Mouse (Mus musculus) hindbrain, embryonic 14.5 days (tissue): ENCODE measurements around the gene Fbxo40. TPM values are rescaled to one million over a fixed set of nuclear protein-coding genes. Genes with fewer than 3 reads are reported as not detected.

Source experiments
- ATAC-seq: fragments of 200-750 bp; cut with Nextera tagmentation; 2 replicates; pipeline ENCODE4 v1.8.0; 2017; ENCODE audit warnings: moderate number of reproducible peaks, mild to moderate bottlenecking, moderate TSS enrichment, moderate library complexity; ENCODE audit not compliant: low FRiP score
- DNase-seq: peaks from one replicate; pipeline ENCODE4 v3.0.0-alpha.2; 2015; ENCODE audit warnings: low spot score
- H3K27ac ChIP-seq: fragments of 300-500 bp; sonication (generic); 2 replicates; pipeline ENCODE4 v1.5.1; 2014; ENCODE audit warnings: mild to moderate bottlenecking, moderate library complexity
- H3K27me3 ChIP-seq: fragments of 300-500 bp; sonication (generic); 2 replicates; pipeline ENCODE4 v1.6.1; 2014; ENCODE audit warnings: mild to moderate bottlenecking, low read length, mixed read lengths; ENCODE audit not compliant: control insufficient read depth, insufficient read depth
- H3K36me3 ChIP-seq: fragments of 300-500 bp; sonication (generic); replicated peaks from 2 replicates; pipeline ENCODE4 v1.6.1; 2014; ENCODE audit not compliant: control insufficient read depth, insufficient read depth
- H3K4me1 ChIP-seq: fragments of 300-500 bp; sonication (generic); replicated peaks from 2 replicates; pipeline ENCODE4 v1.6.1; 2014; ENCODE audit warnings: antibody characterized with exemption, low read length, mixed read lengths; ENCODE audit not compliant: control insufficient read depth, insufficient read depth
- H3K4me2 ChIP-seq: fragments of 300-500 bp; sonication (generic); replicated peaks from 2 replicates; pipeline ENCODE4 v1.6.1; 2014; ENCODE audit warnings: mild to moderate bottlenecking, moderate library complexity
- H3K4me3 ChIP-seq: fragments of 300-500 bp; sonication (generic); replicated peaks from 2 replicates; pipeline ENCODE4 v1.5.1; 2014; ENCODE audit warnings: mild to moderate bottlenecking, low read length
- H3K9ac ChIP-seq: fragments of 300-500 bp; sonication (generic); 2 replicates; pipeline ENCODE4 v1.6.1; 2014
- H3K9me3 ChIP-seq: fragments of 300-500 bp; sonication (generic); 2 replicates; pipeline ENCODE4 v1.6.1; 2016; ENCODE audit warnings: low read length; ENCODE audit not compliant: control insufficient read depth
- WGBS: fragments of 180-500 bp; shearing (Covaris S2); extraction: QIAGEN DNeasy Blood & Tissue Kit; methylation state at CpG from one replicate; pipeline ENCODE4 v1.1.7; 2014; 5-methylcytosine and 5-hydroxymethylcytosine counted together
- polyA plus RNA-seq: library from polyadenylated mRNA; unstranded; fragments of >200 nt; fragmentation: Nextera tagmentation; extraction: Ambion mirVana; gene quantifications from 2 replicates; pipeline ENCODE4 v1.2.1, GENCODE M21; 2014

Gene Fbxo40
- polyA plus RNA-seq, 1 experiment from 2014 or later = 0.09 TPM

DNA sequence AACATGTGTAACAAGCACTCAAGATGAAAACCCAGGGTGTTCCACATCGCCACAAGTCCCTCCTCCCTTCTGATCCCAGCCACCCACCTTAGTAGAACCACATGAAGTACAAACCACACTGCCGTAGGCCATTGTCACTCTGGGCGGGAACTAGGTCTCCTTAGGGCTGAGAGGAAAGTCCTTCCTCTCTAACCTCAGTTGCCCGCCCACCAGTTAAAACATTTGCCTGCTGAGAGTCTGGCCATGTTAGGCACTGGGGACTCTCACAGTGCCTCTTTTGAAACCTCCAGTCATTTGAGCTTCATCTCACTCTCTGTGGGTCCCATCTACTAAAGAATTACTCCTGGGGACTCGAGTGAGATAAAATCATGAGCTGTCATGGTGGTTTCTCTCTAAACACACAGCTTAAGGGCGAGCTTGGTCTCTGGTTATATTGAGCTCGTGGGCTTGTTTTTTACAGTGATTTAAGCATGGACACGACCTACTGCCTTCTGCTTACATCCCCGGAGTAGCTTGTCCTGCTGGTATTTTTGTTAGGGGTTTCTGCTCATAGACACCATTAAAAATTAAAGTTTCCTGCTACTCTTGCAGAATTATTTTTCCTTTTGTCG is 62.7 kb downstream of the Fbxo40 start:
- Histone ChIP-seq H3K9me3 (no peaks in the 10 kb centered on the region), H3K4me3 (no peak overlapping the region), H3K4me2 (no peak overlapping the region), H3K27ac (no peak overlapping the region), H3K9ac (no peak overlapping the region), H3K27me3 (no peaks in the 10 kb centered on the region), H3K36me3 (peaks cover 93% of the 10 kb centered on the region), H3K4me1 (no peaks in the 10 kb centered on the region)
- 90% methylated on average over 10 of the region's 10 CpGs for WGBS
- ATAC-seq = no peak
- DNase-seq = no peak

GRCm38 (mm10) chr16:36926514-36927447 is 63.5 kb downstream of the Fbxo40 start:
- no peak for DNase-seq
- WGBS = 94% methylated on average over 10 of the region's 10 CpGs
- Histone ChIP-seq H3K4me1 (no peaks in the 10 kb centered on the region), H3K4me2 (no peak overlapping the region), H3K27ac (no peak overlapping the region), H3K9me3 (no peaks in the 10 kb centered on the region), H3K36me3 (peaks cover 85% of the 10 kb centered on the region), H3K9ac (no peak overlapping the region), H3K4me3 (no peak overlapping the region), H3K27me3 (no peaks in the 10 kb centered on the region)
- ATAC-seq = no peak

GRCm38 (mm10) chr16:36925797-36926196 is 64.5 kb downstream of the Fbxo40 start:
- no peak overlapping the region for H3K4me3 ChIP-seq
- ATAC-seq = no peak
- DNase-seq = no peak
- no peaks in the 10 kb centered on the region for H3K9me3 ChIP-seq
- peaks cover 83% of the 10 kb centered on the region for H3K36me3 ChIP-seq
- H3K9ac ChIP-seq = no peak overlapping the region
- 88% methylated on average over 6 of the region's 6 CpGs for WGBS
- H3K4me1 ChIP-seq = no peaks in the 10 kb centered on the region
- H3K4me2 ChIP-seq = no peak overlapping the region
- no peaks in the 10 kb centered on the region for H3K27me3 ChIP-seq
- no peak overlapping the region for H3K27ac ChIP-seq

DNA sequence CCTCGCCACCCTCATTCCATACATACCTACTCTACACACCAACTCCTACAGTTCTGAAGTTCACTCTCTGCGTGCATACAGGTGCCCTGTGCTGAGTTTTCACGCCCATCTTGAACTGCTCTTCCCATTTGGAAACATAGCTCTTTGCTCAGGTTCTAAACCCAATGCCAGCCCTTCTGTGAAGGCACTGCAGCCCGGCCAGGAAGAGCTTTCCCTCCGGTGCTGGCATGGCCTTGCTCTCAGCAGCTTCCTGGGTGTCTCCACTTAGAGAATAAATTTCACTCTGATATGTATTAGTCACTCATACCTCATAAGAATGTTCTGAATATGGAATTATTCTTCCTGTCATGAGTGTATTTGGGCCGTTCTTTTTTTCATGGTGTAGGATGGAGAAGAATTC is 64.9 kb downstream of the Fbxo40 start:
- Histone ChIP-seq H3K4me3 (no peak overlapping the region), H3K27me3 (no peaks in the 10 kb centered on the region), H3K4me1 (no peaks in the 10 kb centered on the region), H3K9me3 (no peaks in the 10 kb centered on the region), H3K36me3 (peaks cover 83% of the 10 kb centered on the region), H3K27ac (no peak overlapping the region), H3K4me2 (no peak overlapping the region), H3K9ac (no peak overlapping the region)
- ATAC-seq (no peak), DNase-seq (no peak)
- WGBS = 94% methylated on average over 6 of the region's 6 CpGs

DNA sequence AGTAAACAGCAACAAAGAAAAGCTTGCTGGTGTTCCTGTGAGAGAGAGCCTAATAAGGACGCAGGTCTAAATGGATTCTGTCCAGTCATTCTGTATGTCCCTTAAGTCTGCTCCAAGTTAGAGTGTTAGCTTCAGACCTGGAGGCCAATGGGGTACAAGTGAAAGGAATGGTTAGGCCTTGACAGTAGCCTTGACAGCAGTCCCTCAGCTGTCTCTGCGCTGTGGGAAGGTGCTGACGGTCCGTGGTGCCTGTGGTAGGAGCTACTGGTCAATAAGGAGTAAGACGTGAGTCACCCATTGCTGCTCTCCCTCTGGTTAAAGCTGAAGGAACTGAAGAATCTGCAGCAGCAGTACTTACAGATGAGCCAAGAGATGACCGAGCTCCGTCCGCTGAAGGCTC is 66.0 kb downstream of the Fbxo40 start:
- Histone ChIP-seq H3K36me3 (peaks cover 83% of the 10 kb centered on the region), H3K27ac (no peak overlapping the region), H3K9ac (no peak overlapping the region), H3K9me3 (no peaks in the 10 kb centered on the region), H3K4me1 (no peaks in the 10 kb centered on the region), H3K4me3 (no peak overlapping the region), H3K4me2 (no peak overlapping the region), H3K27me3 (no peaks in the 10 kb centered on the region)
- ATAC-seq (no peak), DNase-seq (no peak)
- WGBS = 92% methylated on average over 8 of the region's 8 CpGs

GRCm38 (mm10) chr16:36921980-36922379 is 68.3 kb downstream of the Fbxo40 start:
- no peak overlapping the region for H3K4me2 ChIP-seq
- no peak overlapping the region for H3K27ac ChIP-seq
- peaks cover 80% of the 10 kb centered on the region for H3K36me3 ChIP-seq
- WGBS = 93% methylated on average over 6 of the region's 6 CpGs
- H3K9me3 ChIP-seq = no peaks in the 10 kb centered on the region
- no peaks in the 10 kb centered on the region for H3K27me3 ChIP-seq
- no peaks in the 10 kb centered on the region for H3K4me1 ChIP-seq
- DNase-seq = no peak
- no peak overlapping the region for H3K9ac ChIP-seq
- H3K4me3 ChIP-seq = no peak overlapping the region
- no peak for ATAC-seq

- H3K9me3 ChIP-seq = no peaks in the 10 kb centered on the region
- H3K4me1 ChIP-seq = no peaks in the 10 kb centered on the region
- 92% methylated on average over 8 of the region's 8 CpGs for WGBS
- H3K27ac ChIP-seq = no peak overlapping the region
- ATAC-seq (no peak), DNase-seq (no peak)
- no peak overlapping the region for H3K4me2 ChIP-seq
- no peaks in the 10 kb centered on the region for H3K27me3 ChIP-seq
- H3K4me3 ChIP-seq = no peak overlapping the region
- no peak overlapping the region for H3K9ac ChIP-seq
- H3K36me3 ChIP-seq = peaks cover 79% of the 10 kb centered on the region
These were observed 69.1 kb downstream of the Fbxo40 start for GRCm38 (mm10) chr16:36921067-36921613.

- no peak for DNase-seq
- no peak overlapping the region for H3K4me2 ChIP-seq
- H3K27me3 ChIP-seq = no peaks in the 10 kb centered on the region
- H3K9ac ChIP-seq = no peak overlapping the region
- WGBS = 92% methylated on average over 3 of the region's 3 CpGs
- H3K9me3 ChIP-seq = no peaks in the 10 kb centered on the region
- no peaks in the 10 kb centered on the region for H3K4me1 ChIP-seq
- no peak overlapping the region for H3K4me3 ChIP-seq
- H3K27ac ChIP-seq = no peak overlapping the region
- no peak for ATAC-seq
- H3K36me3 ChIP-seq = peaks cover 79% of the 10 kb centered on the region
These were observed 69.9 kb downstream of the Fbxo40 start for GRCm38 (mm10) chr16:36920410-36920809.

GRCm38 (mm10) chr16:36918505-36918904 is 71.8 kb downstream of the Fbxo40 start:
- DNase-seq (no peak), ATAC-seq (no peak)
- Histone ChIP-seq H3K4me1 (no peaks in the 10 kb centered on the region), H3K36me3 (peaks cover 82% of the 10 kb centered on the region), H3K4me3 (no peak overlapping the region), H3K27ac (no peak overlapping the region), H3K9me3 (no peaks in the 10 kb centered on the region), H3K27me3 (no peaks in the 10 kb centered on the region), H3K9ac (no peak overlapping the region), H3K4me2 (no peak overlapping the region)
- WGBS = 90% methylated on average over 10 of the region's 10 CpGs
